Mouse (Mus musculus) gastrocnemius, postnatal 25 days (tissue): ENCODE results near the gene Pla2g6. TPM values are rescaled to one million over a fixed set of nuclear protein-coding genes. Genes with fewer than 3 reads are reported as not detected.

ENCODE experiments used
- DNase-seq: peaks from one replicate; pipeline ENCODE4 v3.0.0; 2022
- long read RNA-seq, 2 experiments: library from polyadenylated mRNA; stranded (forward); transcript quantifications; one replicate each; pipeline ENCODE4 v2.0.0; 2021
- total RNA-seq, 2 experiments: library from RNA; stranded (reverse); gene quantifications; 1 replicate in 1 of 2; 2 replicates in 1 of 2; pipeline ENCODE4 v1.2.3; 2021

Gene Pla2g6
- total RNA-seq = 10 to 100 TPM; 15.0 to 16.0 TPM
- long read RNA-seq, experiment 1, partial matches to known transcripts = 4 of 15 reads
- long read RNA-seq, experiment 1, other reads (novel, unspliced or antisense) = 5 of 15 reads
- long read RNA-seq, experiment 2, partial matches to known transcripts = 2 of 12 reads
- long read RNA-seq, experiment 2, other reads (novel, unspliced or antisense) = 3 of 12 reads

- peak; percentile 99 for DNase-seq
These were observed at the start of gene Pla2g6 for GRCm38 (mm10) chr15:79328058-79328938. TSS of gene Pla2g6 (minus strand) at chr15:79328390.

- DNase-seq = peak; percentile 88
These were observed 49.5 kb upstream of the Pla2g6 start for GRCm38 (mm10) chr15:79377681-79378080.

DNA sequence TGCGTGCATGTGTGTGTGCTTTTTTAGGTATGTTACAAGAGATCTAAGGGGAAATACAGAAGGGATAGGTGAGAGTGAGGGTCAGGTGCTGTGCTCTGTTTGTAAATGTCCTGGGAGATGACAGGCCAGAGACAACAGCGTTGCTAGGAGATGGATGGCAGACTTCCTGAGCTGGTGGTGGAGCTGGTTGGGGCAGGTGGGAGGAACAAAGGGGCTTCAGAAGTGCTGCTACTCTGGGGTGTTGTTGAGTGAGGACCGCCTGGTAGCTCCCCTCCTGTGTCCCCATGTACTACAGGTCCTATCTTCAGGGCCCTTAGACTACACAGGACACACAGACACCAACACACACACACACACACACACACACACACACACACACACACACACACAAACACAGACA lies 46.6 kb upstream of the Pla2g6 start:
- DNase-seq = no peak

- DNase-seq = no peak
These were observed 42.2 kb upstream of the Pla2g6 start for GRCm38 (mm10) chr15:79370281-79370843.

DNA sequence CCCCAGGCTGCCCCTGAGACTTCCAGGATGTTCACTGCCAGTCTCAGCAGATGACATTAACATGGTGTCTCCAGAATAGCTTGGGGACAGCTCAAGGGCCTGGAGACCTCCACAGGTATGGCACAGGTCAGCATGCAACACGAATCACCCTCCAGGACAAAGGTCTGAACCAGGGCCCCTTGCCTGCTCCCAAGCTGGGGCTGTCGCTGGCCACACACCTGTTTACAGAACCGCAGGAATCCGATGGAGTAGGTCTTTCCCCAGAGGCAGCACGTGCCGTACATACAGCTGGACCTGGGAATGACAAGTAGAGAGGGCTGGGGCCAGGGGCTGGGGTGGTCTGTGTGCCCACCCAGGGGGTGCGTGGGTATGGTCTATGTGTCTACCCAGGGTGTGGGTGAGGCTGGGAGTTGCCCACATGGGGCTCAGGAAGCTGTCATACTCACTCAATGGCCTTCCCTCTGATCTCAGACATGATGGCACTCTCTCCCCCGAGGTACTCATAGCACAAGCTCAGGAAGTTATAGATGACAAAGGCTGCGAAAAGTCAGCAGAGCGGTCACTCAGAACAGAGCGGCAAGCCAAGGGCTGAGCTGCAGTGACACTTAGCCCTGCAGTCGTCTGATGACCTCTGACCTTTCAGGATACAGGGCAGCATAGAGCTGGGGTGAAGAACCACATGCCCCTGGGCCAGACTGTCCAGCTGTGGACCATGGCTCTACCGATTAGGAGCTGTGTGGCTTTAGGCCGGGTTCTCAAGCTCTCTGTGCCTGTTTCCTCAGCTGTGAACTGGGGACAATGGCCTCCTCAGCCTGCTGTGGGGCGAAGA lies 41.5 kb upstream of the Pla2g6 start:
- no peak for DNase-seq

GRCm38 (mm10) chr15:79368861-79369440 lies 40.8 kb upstream of the Pla2g6 start:
- DNase-seq = no peak

- peak; percentile 75 for DNase-seq
These were observed 40.2 kb upstream of the Pla2g6 start for GRCm38 (mm10) chr15:79368313-79368811.

- DNase-seq = no peak
These were observed 38.2 kb upstream of the Pla2g6 start for GRCm38 (mm10) chr15:79366402-79366801.

DNA sequence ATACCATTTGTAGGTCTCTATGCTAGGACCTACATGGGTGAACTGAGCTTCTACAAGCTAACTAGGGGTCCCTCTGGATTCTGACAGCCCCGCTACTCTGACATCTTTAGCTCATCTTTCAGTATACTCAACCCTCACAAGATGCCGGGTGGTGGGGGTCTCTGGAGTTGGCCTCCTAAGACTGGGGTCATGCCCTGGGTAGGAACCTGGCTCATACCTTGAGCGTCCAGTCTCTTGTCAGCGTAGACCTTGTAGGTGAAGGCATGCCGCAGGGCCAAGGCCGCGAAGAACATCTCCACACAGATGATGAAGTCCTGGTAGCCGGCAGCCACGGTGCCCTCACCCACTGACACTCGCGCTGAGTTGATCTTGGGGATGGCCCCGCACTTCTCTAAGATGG lies 36.9 kb upstream of the Pla2g6 start:
- DNase-seq = no peak

DNA sequence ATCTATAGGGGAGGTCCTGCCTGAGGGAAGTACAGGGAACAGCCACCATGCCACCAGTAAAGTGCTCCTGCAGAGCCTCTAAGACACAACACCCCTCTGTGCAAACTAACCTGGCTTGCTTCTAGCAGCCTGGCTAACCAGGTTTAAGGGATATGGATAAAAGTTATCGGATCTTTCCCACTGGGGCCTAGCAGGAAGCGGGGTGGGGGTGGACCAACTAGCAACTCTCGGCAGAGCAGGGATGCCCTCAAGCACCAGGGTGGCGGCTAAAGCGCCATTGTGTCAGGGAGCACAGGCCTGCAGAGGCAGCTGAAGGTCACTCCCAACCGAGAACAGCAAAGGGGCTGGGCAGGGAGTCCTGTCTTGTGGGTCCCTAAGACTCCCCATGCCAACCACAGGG lies 35.9 kb upstream of the Pla2g6 start:
- no peak for DNase-seq

DNA sequence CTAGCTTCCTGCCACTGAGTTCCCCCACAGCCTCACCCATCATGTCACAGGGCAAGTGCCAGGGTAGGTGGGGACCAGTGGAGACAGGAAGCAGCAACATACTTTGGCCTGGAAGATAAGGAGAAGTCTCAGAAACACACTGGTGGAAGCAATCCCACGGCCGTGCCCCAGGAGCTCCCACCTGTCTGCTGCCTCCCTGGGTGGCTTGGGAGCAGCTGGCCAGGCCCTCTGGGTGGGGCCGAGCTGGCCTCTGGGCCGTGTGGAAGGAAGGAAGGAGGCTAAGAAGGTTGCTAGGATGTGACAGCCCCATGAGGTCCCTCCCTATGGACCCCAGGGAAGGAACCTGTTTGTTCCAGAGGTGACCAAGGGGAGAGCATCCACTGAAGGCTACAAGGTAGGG lies 32.8 kb upstream of the Pla2g6 start:
- DNase-seq = no peak

DNA sequence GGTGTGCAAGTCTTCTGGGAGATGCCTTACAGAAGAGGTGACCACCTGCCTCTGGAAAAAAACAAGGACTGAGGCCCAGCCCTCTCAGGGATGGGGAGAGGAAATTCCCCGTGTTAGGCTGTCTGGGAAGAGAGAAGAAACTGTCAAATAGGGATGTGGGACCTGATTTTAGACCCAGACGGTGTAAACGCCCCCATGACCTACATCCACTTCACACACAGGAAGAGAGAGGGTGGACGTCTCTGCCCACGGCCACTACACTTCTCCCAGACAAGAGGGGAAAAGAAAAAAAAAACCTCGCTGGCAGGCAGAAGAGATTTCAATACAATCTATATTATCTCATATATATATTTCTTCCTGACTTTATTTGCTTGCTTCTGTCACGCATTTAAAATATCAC lies 32.2 kb upstream of the Pla2g6 start:
- DNase-seq = no peak

DNA sequence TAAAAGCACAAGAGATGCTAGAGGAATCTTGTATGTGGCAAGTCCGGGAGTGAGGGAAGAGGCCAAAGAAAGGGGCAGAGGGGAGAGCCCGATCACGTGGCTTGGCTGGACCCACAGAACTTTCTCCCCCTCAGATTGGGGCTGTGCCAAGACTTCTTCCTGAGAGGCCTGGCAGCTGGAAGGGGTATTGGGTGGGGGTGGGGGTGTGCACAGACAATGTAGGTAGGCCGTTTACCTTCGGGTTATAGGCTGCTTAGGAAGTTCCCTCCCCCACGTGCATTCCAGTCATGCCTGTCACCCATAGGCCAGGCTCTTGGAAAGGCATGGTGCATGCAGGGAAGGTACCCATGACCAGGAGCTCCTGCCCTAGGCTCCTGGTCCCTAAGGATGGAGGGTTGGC lies 31.8 kb upstream of the Pla2g6 start:
- DNase-seq = no peak

GRCm38 (mm10) chr15:79357974-79358690 lies 29.9 kb upstream of the Pla2g6 start:
- no peak for DNase-seq

- DNase-seq = peak; percentile 70
These were observed 29.1 kb upstream of the Pla2g6 start for GRCm38 (mm10) chr15:79357036-79357911.

GRCm38 (mm10) chr15:79356481-79356880 lies 28.3 kb upstream of the Pla2g6 start:
- DNase-seq = no peak

- DNase-seq = no peak
These were observed 26.4 kb upstream of the Pla2g6 start for GRCm38 (mm10) chr15:79354619-79355018.

DNA sequence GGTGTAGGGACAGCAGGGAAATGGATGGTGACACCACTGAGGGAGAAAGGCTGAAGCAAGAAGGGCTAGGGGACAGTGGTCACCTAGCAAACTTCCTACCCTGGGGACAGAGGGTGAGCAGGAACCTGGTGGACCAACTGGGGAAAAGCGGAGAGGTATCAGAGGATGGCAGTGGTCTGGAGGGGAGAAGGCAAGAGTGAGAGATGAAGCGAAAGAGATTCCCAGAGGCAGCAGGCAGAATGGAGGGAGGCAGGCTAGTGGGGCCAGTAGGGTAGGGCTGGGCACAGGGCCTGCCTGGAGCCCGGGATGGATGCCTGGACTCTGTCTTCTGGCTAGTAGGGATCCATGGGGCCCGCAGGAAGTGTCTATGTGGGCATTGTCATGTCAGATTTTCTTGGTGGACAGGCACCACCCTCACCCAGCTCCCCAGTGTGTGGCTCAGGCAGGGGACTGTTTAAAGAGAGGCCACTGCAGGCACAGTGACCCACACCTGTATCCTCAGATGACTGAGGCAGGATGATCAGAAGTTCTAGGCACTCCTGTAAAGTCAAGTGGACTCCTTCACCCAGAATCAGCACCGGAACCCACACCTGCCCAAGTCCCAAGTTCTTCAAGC lies 25.6 kb upstream of the Pla2g6 start:
- no peak for DNase-seq

- no peak for DNase-seq
These were observed 24.3 kb upstream of the Pla2g6 start for GRCm38 (mm10) chr15:79352479-79352878.

DNA sequence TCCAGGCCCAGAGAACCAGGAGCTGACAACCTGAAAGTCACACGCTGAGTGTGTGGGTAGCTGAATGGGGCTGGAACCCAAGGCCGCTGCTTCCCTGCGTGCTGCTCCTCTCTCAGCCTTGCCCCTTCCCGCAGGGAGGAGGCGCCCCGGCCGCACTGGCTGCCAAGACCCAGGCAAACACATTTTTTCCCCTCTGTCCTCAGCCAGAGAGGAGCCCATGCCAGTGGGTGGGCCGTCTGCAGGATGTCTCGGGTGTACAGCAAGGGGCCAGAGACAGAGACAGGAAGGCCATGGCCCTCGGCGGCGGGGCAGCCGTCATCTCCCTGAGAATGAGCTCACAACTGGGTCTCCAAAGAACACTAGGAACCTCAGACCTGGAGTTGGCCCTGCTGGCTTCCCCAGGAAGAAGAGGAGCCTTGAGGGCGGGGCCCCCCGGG lies 23.2 kb upstream of the Pla2g6 start:
- DNase-seq = peak; percentile 81
